Mouse (Mus musculus) hindbrain, embryonic 10.5 days (tissue): ENCODE data around the gene Bach1. TPM values are rescaled to one million over a fixed set of nuclear protein-coding genes. Genes with fewer than 3 reads are reported as not detected.

Experiments used
- DNase-seq: peaks from one replicate; pipeline ENCODE4 v3.0.0-alpha.2; 2017; ENCODE audit warnings: low spot score
- H3K27ac ChIP-seq: fragments of 300-500 bp; sonication (generic); 2 replicates; pipeline ENCODE4 v1.5.1; 2016; ENCODE audit warnings: mild to moderate bottlenecking, moderate library complexity
- H3K27me3 ChIP-seq: fragments of 300-500 bp; sonication (generic); 2 replicates; pipeline ENCODE4 v1.6.1; 2016; ENCODE audit warnings: mild to moderate bottlenecking; ENCODE audit not compliant: poor library complexity, insufficient read depth, severe bottlenecking
- H3K36me3 ChIP-seq: fragments of 300-500 bp; sonication (generic); 2 replicates; pipeline ENCODE4 v1.6.1; 2016; ENCODE audit warnings: mild to moderate bottlenecking, moderate library complexity
- H3K4me1 ChIP-seq: fragments of 300-500 bp; sonication (generic); replicated peaks from 2 replicates; pipeline ENCODE4 v1.6.1; 2016; ENCODE audit warnings: mild to moderate bottlenecking
- H3K4me3 ChIP-seq: fragments of 300-500 bp; sonication (generic); 2 replicates; pipeline ENCODE4 v1.5.1; 2016; ENCODE audit warnings: mild to moderate bottlenecking, moderate library complexity
- H3K9me3 ChIP-seq: fragments of 300-500 bp; sonication (generic); 2 replicates; pipeline ENCODE4 v1.6.1; 2016; ENCODE audit warnings: mild to moderate bottlenecking, moderate library complexity
- WGBS: fragments of 180-500 bp; shearing (Covaris S2); methylation state at CpG from one replicate; pipeline ENCODE4 v1.1.7; 2016; 5-methylcytosine and 5-hydroxymethylcytosine counted together
- polyA plus RNA-seq: library from polyadenylated mRNA; unstranded; fragments of >200 nt; fragmentation: Nextera tagmentation; extraction: Ambion mirVana; gene quantifications from 2 replicates; pipeline ENCODE4 v1.2.1, GENCODE M21; 2016

The Bach1 gene
- polyA plus RNA-seq: 15.4 and 19.3 TPM in 2 replicates

DNA sequence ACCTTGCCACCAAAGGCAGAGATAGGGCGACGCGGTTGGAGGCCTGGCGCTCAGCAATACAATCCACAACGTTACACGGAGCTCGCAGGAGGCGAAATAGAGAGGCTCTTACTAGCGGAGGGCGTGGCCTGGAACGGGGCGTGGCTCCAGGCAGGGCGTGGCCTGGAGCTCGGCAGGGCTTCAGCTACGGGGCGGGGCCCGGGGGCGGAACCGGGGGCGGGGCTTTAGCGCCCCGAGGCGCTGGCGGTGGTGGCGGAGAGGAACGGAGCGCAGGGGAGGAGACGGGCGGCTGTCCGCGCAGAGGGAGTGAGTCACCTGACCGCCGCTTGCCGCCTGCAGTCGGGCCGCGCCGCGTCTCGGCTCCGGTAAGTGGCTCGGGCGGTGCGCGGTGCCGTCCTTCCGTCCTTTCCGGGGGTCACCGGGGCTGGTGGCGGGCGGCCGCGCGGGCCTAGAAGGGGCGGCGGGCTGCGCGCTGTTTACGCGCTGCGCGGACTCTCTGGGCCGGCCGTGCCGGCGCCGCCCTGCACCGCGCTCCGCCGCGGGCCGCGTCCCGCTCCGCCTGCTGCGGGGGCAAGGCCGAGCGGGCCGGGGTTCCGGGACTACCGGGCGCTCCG lies at the start of gene Bach1:
TSS of gene Bach1 (plus strand) at position 254 of the 614 bp plus-strand sequence.
- Histone ChIP-seq H3K9me3 (no peaks in the 10 kb centered on the region), H3K36me3 (no peaks in the 10 kb centered on the region), H3K4me3 (peak within 1 kb of the TSS; percentile 85), H3K27ac (peak within 1 kb of the TSS; percentile 98), H3K27me3 (peaks cover 10% of the 10 kb centered on the region; the same call in 1 of the 2 replicates), H3K4me1 (peaks cover 36% of the 10 kb centered on the region)
- under 1% methylated on average over 84 of the region's 84 CpGs for WGBS
- peak; percentile 98 for DNase-seq

DNA sequence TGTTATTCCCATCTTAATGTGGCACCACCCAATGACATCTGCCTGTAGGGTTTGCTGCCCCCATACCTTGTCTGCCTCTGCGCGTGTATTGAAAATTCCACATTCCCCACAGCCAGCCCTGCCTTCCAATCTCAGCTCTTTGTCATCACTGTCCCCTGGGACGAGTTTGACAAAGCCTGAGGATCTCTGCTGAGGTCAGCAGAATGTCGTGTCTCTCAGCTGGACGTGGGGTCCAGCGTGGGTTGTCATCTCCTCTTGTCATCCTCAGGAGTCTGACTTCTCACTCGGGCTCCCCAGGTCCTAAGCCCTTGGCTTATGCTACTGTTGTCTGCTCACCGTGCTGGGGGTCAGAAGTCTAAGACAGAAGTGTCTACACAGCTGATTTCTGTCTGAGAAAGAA lies 46.4 kb upstream of the Bach1 start:
- Histone ChIP-seq H3K27ac (no peak overlapping the region), H3K4me1 (peaks cover 5% of the 10 kb centered on the region; the same call in 1 of the 2 replicates), H3K27me3 (no peaks in the 10 kb centered on the region), H3K4me3 (no peak overlapping the region), H3K9me3 (no peaks in the 10 kb centered on the region), H3K36me3 (no peaks in the 10 kb centered on the region)
- no peak for DNase-seq
- 58% methylated on average over 8 of the region's 8 CpGs for WGBS

DNA sequence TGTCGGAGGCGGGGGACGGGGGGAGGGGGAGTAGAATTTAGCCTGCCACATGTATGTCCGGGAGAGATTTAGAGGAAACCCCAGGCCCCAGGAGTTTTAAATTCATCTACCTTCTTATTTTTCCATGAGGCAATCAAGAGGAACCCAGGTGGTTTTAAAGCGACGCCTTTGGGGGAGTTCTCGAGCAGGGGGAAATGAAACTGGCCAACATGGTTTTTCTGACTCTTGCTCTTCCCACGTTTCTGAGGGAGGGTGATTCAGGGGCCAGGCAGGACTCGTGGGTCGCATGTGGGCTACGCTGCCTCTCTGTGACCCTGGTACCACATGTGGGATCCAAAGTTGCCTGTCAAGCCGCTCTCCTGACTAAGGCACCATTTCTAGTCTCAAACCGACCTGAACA lies 45.8 kb upstream of the Bach1 start:
- Histone ChIP-seq H3K36me3 (no peaks in the 10 kb centered on the region), H3K4me1 (peaks cover 5% of the 10 kb centered on the region; the same call in 1 of the 2 replicates), H3K27ac (no peak overlapping the region), H3K4me3 (no peak overlapping the region), H3K27me3 (no peaks in the 10 kb centered on the region), H3K9me3 (no peaks in the 10 kb centered on the region)
- 89% methylated on average over 13 of the region's 13 CpGs for WGBS
- DNase-seq: no peak

DNA sequence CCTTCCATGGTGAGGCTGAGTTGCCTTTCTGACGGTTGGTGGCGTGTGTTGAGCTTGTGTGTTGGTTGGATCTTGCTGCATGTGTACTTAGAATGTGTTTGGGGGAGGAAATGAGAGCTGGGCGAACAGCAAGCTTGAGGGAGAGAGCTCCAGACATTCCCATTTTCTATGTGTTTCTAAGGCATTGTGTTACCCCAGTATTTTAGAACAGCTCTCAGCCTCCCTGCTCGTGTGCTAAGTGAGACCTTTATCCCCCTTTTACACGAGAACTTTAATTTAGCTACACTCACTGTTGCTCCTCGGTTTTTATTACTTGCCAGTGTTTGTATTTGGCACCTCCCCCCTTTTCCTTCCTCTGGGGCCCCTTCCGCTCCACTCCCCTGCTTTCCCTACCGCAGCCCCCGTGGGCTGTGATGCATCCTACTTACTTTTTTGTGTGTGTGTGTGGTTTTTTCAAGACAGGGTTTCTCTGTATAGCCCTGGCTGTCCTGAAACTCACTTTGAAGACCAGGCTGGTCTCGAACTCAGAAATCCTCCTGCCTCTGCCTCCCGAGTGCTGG lies 44.6 kb upstream of the Bach1 start:
- Histone ChIP-seq H3K27me3 (no peaks in the 10 kb centered on the region), H3K9me3 (no peaks in the 10 kb centered on the region), H3K4me1 (peaks cover 5% of the 10 kb centered on the region; the same call in 1 of the 2 replicates), H3K36me3 (no peaks in the 10 kb centered on the region), H3K27ac (no peak overlapping the region), H3K4me3 (no peak overlapping the region)
- DNase-seq: no peak
- 79% methylated on average over 11 of the region's 11 CpGs for WGBS

DNA sequence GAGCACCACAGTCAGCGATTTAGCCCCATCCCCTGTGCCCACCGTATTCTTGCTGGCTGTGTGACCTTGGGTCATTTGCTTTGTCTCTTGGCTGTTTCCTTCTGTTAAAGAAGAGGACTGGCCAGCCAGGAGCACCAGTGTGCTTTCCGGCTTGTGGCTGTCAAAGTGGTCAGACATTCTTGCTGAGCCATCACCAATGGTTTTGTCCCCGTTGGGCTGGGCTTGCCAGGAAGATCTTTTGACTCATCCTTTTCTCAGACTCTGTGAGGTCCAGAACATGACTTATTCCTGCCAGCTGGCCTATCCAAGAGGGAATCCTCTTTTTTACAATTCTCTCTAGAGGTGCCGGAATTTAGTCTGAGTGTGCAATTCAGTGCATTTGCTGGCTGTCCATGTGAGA lies 43.7 kb upstream of the Bach1 start:
- peaks cover 5% of the 10 kb centered on the region; the same call in 1 of the 2 replicates for H3K4me1 ChIP-seq
- no peaks in the 10 kb centered on the region for H3K9me3 ChIP-seq
- 68% methylated on average over 5 of the region's 5 CpGs for WGBS

DNA sequence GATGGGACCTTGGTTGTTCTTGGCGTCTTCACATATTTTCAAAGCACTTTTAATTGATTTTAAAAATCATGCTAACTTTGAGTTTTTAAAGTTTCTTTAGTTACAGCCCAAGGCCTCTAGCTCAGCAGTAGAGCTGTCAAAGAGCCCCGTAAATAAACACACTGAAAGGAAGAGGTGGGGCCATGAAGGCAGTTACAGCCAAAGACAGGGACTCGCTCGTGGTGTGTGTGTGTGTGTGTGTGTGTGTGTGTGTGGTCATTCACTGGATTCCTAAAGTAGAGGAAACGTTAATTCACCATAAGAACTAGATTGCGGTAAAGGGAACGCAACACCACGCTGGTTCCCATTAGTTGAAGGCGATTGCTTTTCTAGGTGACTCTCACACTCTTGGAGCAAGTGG lies 43.2 kb upstream of the Bach1 start:
- H3K27me3 ChIP-seq: no peaks in the 10 kb centered on the region
- DNase-seq: no peak
- H3K27ac ChIP-seq: no peak overlapping the region
- no peaks in the 10 kb centered on the region for H3K9me3 ChIP-seq
- H3K36me3 ChIP-seq: no peaks in the 10 kb centered on the region
- H3K4me1 ChIP-seq: peaks cover 5% of the 10 kb centered on the region; the same call in 1 of the 2 replicates
- no peak overlapping the region for H3K4me3 ChIP-seq
- WGBS: 86% methylated on average over 9 of the region's 9 CpGs

More for the DNA sequence above, 43.7 kb upstream of the Bach1 start:
- H3K4me3 ChIP-seq: no peak overlapping the region
- H3K27ac ChIP-seq: no peak overlapping the region
- no peak for DNase-seq
- H3K27me3 ChIP-seq: no peaks in the 10 kb centered on the region
- H3K36me3 ChIP-seq: no peaks in the 10 kb centered on the region

DNA sequence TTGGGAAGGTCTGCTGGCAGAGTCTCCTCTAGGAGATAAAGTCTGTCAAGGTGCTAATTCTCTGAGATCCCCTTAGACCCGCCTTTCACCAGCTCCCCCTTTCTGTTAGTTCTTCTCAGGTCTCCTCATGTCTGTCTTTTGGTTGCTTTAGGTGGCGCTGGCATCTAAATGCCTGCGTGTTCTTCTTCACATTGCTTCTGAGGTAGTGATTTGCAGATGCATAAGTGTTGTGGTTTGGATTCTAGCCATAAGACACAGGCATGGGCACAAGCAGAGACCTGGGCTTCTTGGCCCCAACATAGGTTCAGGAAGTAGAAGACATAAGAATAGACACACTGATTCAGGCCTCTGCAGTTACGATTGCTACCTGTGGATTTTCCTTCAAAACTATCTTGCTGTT lies 42.0 kb upstream of the Bach1 start:
- H3K27me3 ChIP-seq: no peaks in the 10 kb centered on the region
- H3K4me1 ChIP-seq: peaks cover 5% of the 10 kb centered on the region; the same call in 1 of the 2 replicates
- DNase-seq: no peak
- no peak overlapping the region for H3K27ac ChIP-seq
- no peak overlapping the region for H3K4me3 ChIP-seq
- H3K36me3 ChIP-seq: no peaks in the 10 kb centered on the region
- WGBS: 90% methylated on average over 4 of the region's 4 CpGs
- no peaks in the 10 kb centered on the region for H3K9me3 ChIP-seq

DNA sequence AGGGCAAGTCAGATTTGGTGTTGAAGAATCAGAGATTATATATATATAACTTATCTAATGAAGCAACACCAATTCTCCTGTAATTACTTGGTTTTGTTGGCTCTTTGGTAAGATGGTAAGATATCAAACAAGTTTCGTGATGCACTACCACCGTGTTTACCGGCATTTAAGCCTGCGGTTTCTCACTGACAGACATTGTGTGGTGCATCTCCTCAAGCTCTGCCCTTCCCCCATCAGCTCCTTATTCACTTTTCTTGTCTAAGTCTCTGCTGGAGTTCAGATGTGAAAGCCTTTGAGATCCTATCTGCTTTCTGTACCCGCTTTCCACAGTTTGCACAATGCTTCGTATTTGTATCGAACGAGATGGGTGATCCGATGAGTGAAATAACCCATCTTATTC lies 41.5 kb upstream of the Bach1 start:
- WGBS: 92% methylated on average over 9 of the region's 9 CpGs
- no peaks in the 10 kb centered on the region for H3K9me3 ChIP-seq
- no peak for DNase-seq
- no peak overlapping the region for H3K4me3 ChIP-seq
- H3K36me3 ChIP-seq: no peaks in the 10 kb centered on the region
- H3K27ac ChIP-seq: no peak overlapping the region
- peaks cover 3% of the 10 kb centered on the region; the same call in 1 of the 2 replicates for H3K4me1 ChIP-seq
- no peaks in the 10 kb centered on the region for H3K27me3 ChIP-seq

DNA sequence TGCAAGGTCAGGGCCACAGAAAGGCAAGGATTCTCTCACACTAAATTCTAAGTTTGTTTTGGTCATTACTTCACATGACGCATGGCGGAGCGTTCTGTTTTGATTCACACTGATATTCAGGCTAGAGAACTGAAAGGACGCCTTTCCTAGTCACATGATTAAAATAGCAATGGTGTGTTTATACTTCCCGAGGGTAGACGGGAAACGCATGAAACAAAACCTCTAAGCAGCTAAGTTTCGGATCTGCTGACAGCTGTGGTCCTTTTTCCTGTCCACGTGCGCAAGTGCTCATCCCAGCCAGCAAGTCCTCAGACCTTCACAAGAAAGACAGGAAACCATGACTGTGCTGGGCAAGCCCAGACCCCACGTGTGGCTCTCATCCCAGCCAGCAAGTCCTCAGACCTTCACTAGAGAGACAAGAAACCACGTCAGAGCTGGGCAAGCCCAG lies 37.7 kb upstream of the Bach1 start:
- Histone ChIP-seq H3K4me3 (no peak overlapping the region), H3K4me1 (peaks cover 7% of the 10 kb centered on the region), H3K27ac (peak overlapping the region; percentile 2; the same call in 1 of the 2 replicates), H3K27me3 (no peaks in the 10 kb centered on the region), H3K9me3 (no peaks in the 10 kb centered on the region), H3K36me3 (no peaks in the 10 kb centered on the region)
- DNase-seq: no peak
- WGBS: 80% methylated on average over 12 of the region's 12 CpGs

DNA sequence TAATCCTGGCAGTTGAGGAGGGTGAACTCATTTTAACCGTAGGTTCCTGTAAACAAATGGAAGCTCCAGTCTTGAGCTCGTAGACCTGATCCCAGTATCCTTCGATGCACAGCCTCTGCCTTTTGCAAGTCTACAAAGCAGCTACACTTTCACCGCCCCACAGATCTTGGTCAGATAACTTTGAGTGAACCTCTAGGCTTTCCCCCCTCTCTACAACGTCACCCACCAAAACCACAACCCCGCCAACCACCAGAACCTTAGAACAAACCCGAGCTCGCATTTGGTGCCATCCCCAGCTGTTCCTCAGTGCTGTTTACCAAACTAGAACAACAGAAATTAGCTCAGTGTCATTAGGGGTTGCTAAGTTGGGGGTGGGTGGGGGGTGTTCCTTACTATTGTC lies 37.1 kb upstream of the Bach1 start:
- peak overlapping the region; percentile 2 for H3K27ac ChIP-seq
- no peak overlapping the region for H3K4me3 ChIP-seq
- peaks cover 7% of the 10 kb centered on the region for H3K4me1 ChIP-seq
- DNase-seq: no peak
- WGBS: 91% methylated on average over 8 of the region's 8 CpGs
- H3K9me3 ChIP-seq: no peaks in the 10 kb centered on the region
- no peaks in the 10 kb centered on the region for H3K27me3 ChIP-seq
- H3K36me3 ChIP-seq: no peaks in the 10 kb centered on the region

DNA sequence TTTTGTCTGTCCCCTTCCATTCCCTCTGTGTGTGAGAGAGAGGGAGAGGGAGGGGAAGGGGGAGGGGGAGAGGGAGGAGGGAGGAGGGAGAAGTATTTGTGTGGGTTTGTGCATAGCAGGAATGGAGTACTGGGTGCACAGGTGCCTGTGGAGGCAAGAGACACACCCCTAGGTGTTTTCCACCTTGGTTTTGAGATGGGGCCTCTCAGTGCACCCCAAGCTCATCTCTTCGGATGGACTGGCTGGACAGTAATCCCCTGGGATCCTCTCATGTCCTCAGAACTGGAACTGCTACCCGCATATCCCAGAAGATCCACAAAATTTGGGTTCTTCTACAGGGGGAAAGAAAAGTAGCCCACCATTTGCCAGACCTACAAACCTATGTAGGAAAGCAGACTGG lies 36.2 kb upstream of the Bach1 start:
- no peak overlapping the region for H3K4me3 ChIP-seq
- H3K27me3 ChIP-seq: no peaks in the 10 kb centered on the region
- no peak for DNase-seq
- H3K27ac ChIP-seq: no peak overlapping the region
- H3K4me1 ChIP-seq: peaks cover 7% of the 10 kb centered on the region
- H3K36me3 ChIP-seq: no peaks in the 10 kb centered on the region
- 96% methylated on average over 2 of the region's 2 CpGs for WGBS
- no peaks in the 10 kb centered on the region for H3K9me3 ChIP-seq

DNA sequence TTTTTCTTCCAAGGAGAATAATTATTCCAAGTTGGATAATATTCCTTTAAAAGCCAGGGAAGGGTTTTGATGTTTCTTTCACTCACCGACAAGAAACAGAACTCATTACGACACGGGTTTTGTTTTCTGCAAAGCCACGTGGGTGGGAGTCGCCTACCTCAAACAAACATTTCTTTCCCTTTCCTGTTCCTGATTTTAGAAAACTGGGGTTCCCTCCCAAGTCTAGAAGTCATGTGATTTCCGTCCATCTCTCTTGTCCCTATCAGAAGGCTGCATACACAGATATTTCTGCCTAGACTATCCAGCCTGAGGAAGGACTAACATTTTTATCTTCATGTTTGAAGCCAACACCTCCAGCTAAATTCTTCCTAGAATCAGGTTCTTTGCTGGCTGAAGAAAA lies 34.9 kb upstream of the Bach1 start:
- Histone ChIP-seq H3K4me3 (no peak overlapping the region), H3K9me3 (no peaks in the 10 kb centered on the region), H3K27me3 (no peaks in the 10 kb centered on the region), H3K36me3 (no peaks in the 10 kb centered on the region), H3K27ac (no peak overlapping the region), H3K4me1 (peaks cover 7% of the 10 kb centered on the region)
- no peak for DNase-seq
- 83% methylated on average over 6 of the region's 6 CpGs for WGBS

DNA sequence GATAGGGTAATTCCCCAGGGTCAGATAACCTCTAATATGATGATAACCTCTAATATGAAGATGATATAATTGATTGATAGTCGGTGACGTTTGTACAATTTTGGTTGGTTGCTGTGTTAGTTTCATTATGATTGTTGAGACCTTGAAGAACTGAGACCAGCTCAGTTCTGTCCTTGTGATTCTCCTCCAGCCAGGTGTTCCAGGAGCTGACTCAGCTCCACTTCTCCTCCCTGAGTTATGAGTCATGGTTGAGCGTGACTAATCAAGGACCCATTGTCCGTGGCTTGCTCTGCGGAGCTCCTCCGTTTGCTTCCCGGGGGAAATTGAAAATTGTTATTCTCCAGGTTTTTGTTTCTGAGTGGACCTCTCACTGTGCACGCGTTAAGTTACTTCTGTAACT lies 33.5 kb upstream of the Bach1 start:
- Histone ChIP-seq H3K27ac (no peak overlapping the region), H3K4me1 (peaks cover 7% of the 10 kb centered on the region), H3K36me3 (no peaks in the 10 kb centered on the region), H3K4me3 (no peak overlapping the region), H3K27me3 (no peaks in the 10 kb centered on the region), H3K9me3 (no peaks in the 10 kb centered on the region)
- WGBS: 65% methylated on average over 9 of the region's 9 CpGs
- DNase-seq: no peak
